Mouse (Mus musculus) CD8-positive naive resting alpha-beta T cell, adult 57 days (primary cell): ENCODE data around the gene Vmn2r26. TPM values are rescaled to one million over a fixed set of nuclear protein-coding genes. Genes with fewer than 3 reads are reported as not detected.

ENCODE experiments used
- total RNA-seq: library from RNA; stranded (reverse); gene quantifications from one replicate; pipeline ENCODE4 v1.2.4, GENCODE M21; 2023

The Vmn2r26 gene
- total RNA-seq = 0.06 TPM

GRCm38 (mm10) chr6:124024268-124024667 is at the start of gene Vmn2r26:
Vmn2r26 (plus strand) TSS chr6:124024568.

Other genes with a start within 250 kb of the Vmn2r26 start
- gene Vmn2r24, start 245.7 kb upstream of the Vmn2r26 start, total RNA-seq = not detected
- not detected for gene Vmn2r25, start 171.1 kb upstream of the Vmn2r26 start, total RNA-seq
- not detected for gene Vmn2r27, start 207.3 kb downstream of the Vmn2r26 start, total RNA-seq